Mouse (Mus musculus) MEL (cell line): ENCODE data around the gene Lurap1l. TPM values are rescaled to one million over a fixed set of nuclear protein-coding genes. Genes with fewer than 3 reads are reported as not detected.

Source experiments
- DNase-seq: peaks from one replicate; pipeline ENCODE4 v3.0.0; 2011; ENCODE audit warnings: low read depth, low spot score
- H3K27ac ChIP-seq: 2 replicates; pipeline ENCODE4 v1.5.1; 2012; ENCODE audit warnings: low read depth, mild to moderate bottlenecking, control low read depth, low read length, moderate library complexity; ENCODE audit not compliant: control insufficient read depth
- H3K27me3 ChIP-seq, 2 experiments: fragments of 150-350 bp in 1 of 2; sonication (generic) in 1 of 2; 2 replicates each; pipeline ENCODE4 v1.6.1; 2012; ENCODE audit warnings: low read length in 2 of 2, mild to moderate bottlenecking in 2 of 2, improper control_type of control experiment in 1 of 2, moderate library complexity in 1 of 2; ENCODE audit not compliant: insufficient read depth in 2 of 2, control insufficient read depth in 1 of 2
- H3K36me3 ChIP-seq, 2 experiments: 2 replicates each; pipeline ENCODE4 v1.6.1; 2012 to 2014; ENCODE audit warnings: low read length in 2 of 2, improper control_type of control experiment in 1 of 2, inconsistent platforms in 1 of 2, mild to moderate bottlenecking in 1 of 2; ENCODE audit not compliant: insufficient read depth in 2 of 2, control insufficient read depth in 1 of 2
- H3K4me1 ChIP-seq, 2 experiments: fragments of 150-350 bp in 1 of 2; sonication (generic) in 1 of 2; 2 replicates each; pipeline ENCODE4 v1.6.1; 2012; ENCODE audit warnings: low read length in 2 of 2, improper control_type of control experiment in 1 of 2, mild to moderate bottlenecking in 1 of 2; ENCODE audit not compliant: insufficient read depth in 2 of 2, control insufficient read depth in 1 of 2
- H3K4me3 ChIP-seq, 2 experiments: fragments of 150-350 bp in 1 of 2; sonication (generic) in 1 of 2; 2 replicates each; pipeline ENCODE4 v1.5.1; 2012; ENCODE audit warnings: low read depth in 2 of 2, low read length in 2 of 2, mild to moderate bottlenecking in 2 of 2, moderate library complexity in 2 of 2, control low read depth in 1 of 2, improper control_type of control experiment in 1 of 2; ENCODE audit not compliant: control insufficient read depth in 1 of 2, insufficient read depth in 1 of 2
- H3K79me2 ChIP-seq: 2 replicates; pipeline ENCODE4 v1.6.1; 2012; ENCODE audit warnings: mild to moderate bottlenecking, low read length, moderate library complexity; ENCODE audit not compliant: control insufficient read depth, poor library complexity, insufficient read depth
- H3K9ac ChIP-seq: 2 replicates; pipeline ENCODE4 v1.6.1; 2012; ENCODE audit warnings: low read depth, mild to moderate bottlenecking, control low read depth, low read length, moderate library complexity; ENCODE audit not compliant: control insufficient read depth, poor library complexity, severe bottlenecking
- H3K9me3 ChIP-seq: fragments of 150-350 bp; sonication (generic); replicated peaks from 2 replicates; pipeline ENCODE4 v1.6.1; 2012; ENCODE audit warnings: mild to moderate bottlenecking, low read length, improper control_type of control experiment, moderate library complexity; ENCODE audit not compliant: insufficient read depth
- BHLHE40 ChIP-seq: IDR thresholded peaks from 2 replicates; pipeline ENCODE4 v1.6.1; 2012; ENCODE audit warnings: low read depth, mild to moderate bottlenecking, inconsistent platforms, low read length, improper control_type of control experiment, borderline replicate concordance
- CHD2 ChIP-seq: IDR thresholded peaks from 2 replicates; pipeline ENCODE4 v1.6.1; 2011; ENCODE audit warnings: low read length, improper control_type of control experiment
- CTCF ChIP-seq, 3 experiments: IDR thresholded peaks in 2 of 3; conservative IDR thresholded peaks in 1 of 3; 2 replicates each; pipeline ENCODE4 v1.5.1; 2011 to 2012; ENCODE audit warnings: low read length in 3 of 3, low read depth in 2 of 3, mild to moderate bottlenecking in 2 of 3, improper control_type of control experiment in 1 of 3, inconsistent platforms in 1 of 3, mixed read lengths in 1 of 3, moderate library complexity in 1 of 3; ENCODE audit not compliant: control insufficient read depth in 1 of 3, insufficient read depth in 1 of 3, poor library complexity in 1 of 3, severe bottlenecking in 1 of 3
- E2F4 ChIP-seq: IDR thresholded peaks from 2 replicates; pipeline ENCODE4 v1.6.1; 2011; ENCODE audit warnings: low read depth, low read length, improper control_type of control experiment, borderline replicate concordance
- ELF1 ChIP-seq: IDR thresholded peaks from 2 replicates; pipeline ENCODE4 v1.6.1; 2014; ENCODE audit warnings: low read depth, mild to moderate bottlenecking, inconsistent platforms, low read length, improper control_type of control experiment, moderate library complexity
- ETS1 ChIP-seq: IDR thresholded peaks from 2 replicates; pipeline ENCODE4 v1.6.1; 2012; ENCODE audit warnings: low read depth, mild to moderate bottlenecking, inconsistent platforms, low read length, improper control_type of control experiment, moderate library complexity
- GABPA ChIP-seq: IDR thresholded peaks from 2 replicates; pipeline ENCODE4 v1.6.1; 2012; ENCODE audit warnings: low read depth, mild to moderate bottlenecking, inconsistent platforms, low read length, improper control_type of control experiment, moderate library complexity
- KAT2A ChIP-seq: conservative IDR thresholded peaks from 2 replicates; pipeline ENCODE4 v1.6.1; 2012; ENCODE audit warnings: low read depth, low read length, improper control_type of control experiment, inconsistent platforms
- MAX ChIP-seq: IDR thresholded peaks from 2 replicates; pipeline ENCODE4 v1.6.1; 2011; ENCODE audit warnings: low read length, improper control_type of control experiment
- MXI1 ChIP-seq: IDR thresholded peaks from 2 replicates; pipeline ENCODE4 v1.6.1; 2011; ENCODE audit warnings: mild to moderate bottlenecking, low read depth, low read length, improper control_type of control experiment
- NRF1 ChIP-seq: IDR thresholded peaks from 2 replicates; pipeline ENCODE4 v1.6.1; 2014; ENCODE audit warnings: low read depth, mild to moderate bottlenecking, inconsistent platforms, low read length, improper control_type of control experiment, moderate library complexity; ENCODE audit not compliant: poor library complexity, insufficient read depth, severe bottlenecking
- POLR2AphosphoS2 ChIP-seq: IDR thresholded peaks from 2 replicates; pipeline ENCODE4 v1.6.1; 2011; ENCODE audit warnings: low read length, improper control_type of control experiment
- POLR2AphosphoS5 ChIP-seq: IDR thresholded peaks from 2 replicates; pipeline ENCODE4 v1.6.1; 2012; ENCODE audit warnings: low read depth, borderline replicate concordance, mild to moderate bottlenecking, inconsistent platforms, low read length, moderate library complexity, mixed read lengths
- SMC3 ChIP-seq: IDR thresholded peaks from 2 replicates; pipeline ENCODE4 v1.6.1; 2011; ENCODE audit warnings: low read depth, low read length, improper control_type of control experiment
- TAL1 ChIP-seq: IDR thresholded peaks from 2 replicates; pipeline ENCODE4 v1.6.1; 2012; ENCODE audit warnings: mild to moderate bottlenecking, inconsistent platforms, low read length, moderate library complexity, mixed read lengths
- TBP ChIP-seq: IDR thresholded peaks from 2 replicates; pipeline ENCODE4 v1.8.0; 2011; ENCODE audit warnings: low read depth, low read length, improper control_type of control experiment
- TCF12 ChIP-seq: IDR thresholded peaks from 2 replicates; pipeline ENCODE4 v1.6.1; 2014; ENCODE audit warnings: low read depth, mild to moderate bottlenecking, inconsistent platforms, low read length, improper control_type of control experiment, moderate library complexity
- UBTF ChIP-seq: IDR thresholded peaks from 2 replicates; pipeline ENCODE4 v1.6.1; 2012; ENCODE audit warnings: low read depth, mild to moderate bottlenecking, inconsistent platforms, low read length, improper control_type of control experiment, moderate library complexity, borderline replicate concordance; ENCODE audit not compliant: insufficient read depth
- ZMIZ1 ChIP-seq: IDR thresholded peaks from 2 replicates; pipeline ENCODE4 v1.6.1; 2012; ENCODE audit warnings: low read depth, mild to moderate bottlenecking, inconsistent platforms, low read length, improper control_type of control experiment, moderate library complexity
- ZNF384 ChIP-seq: IDR thresholded peaks from 2 replicates; pipeline ENCODE4 v1.6.1; 2012; ENCODE audit warnings: low read depth, mild to moderate bottlenecking, inconsistent platforms, low read length, improper control_type of control experiment
- polyA plus RNA-seq, 2 experiments: library from polyadenylated mRNA; stranded (reverse) in 1 of 2; unstranded in 1 of 2; fragments of >175 nt in 1 of 2; fragments of >200 nt in 1 of 2; gene quantifications; 2 replicates each; pipeline versions ENCODE4 v1.2.1 to v1.2.4; 2012; ENCODE audit warnings: low replicate concordance in 2 of 2, low read depth in 1 of 2; ENCODE audit not compliant: insufficient read length in 2 of 2, insufficient read depth in 1 of 2, missing spikeins in 1 of 2
- total RNA-seq: library from RNA; depleted of rRNA; stranded (reverse); fragments of 300-350 nt; gene quantifications from 2 replicates; pipeline ENCODE4 v1.2.3, GENCODE M21; 2012; rRNA removed

Gene Lurap1l
- total RNA-seq (not detected in 2 replicates), polyA plus RNA-seq (not detected)

GRCm38 (mm10) chr4:80910481-80910870 is at the start of gene Lurap1l:
Gene Lurap1l, plus strand, starts transcription at chr4:80910646.
- no peak for TF ChIP-seq BHLHE40
- TF ChIP-seq ZMIZ1: no peak
- TF ChIP-seq POLR2AphosphoS2: no peak
- no peak for TF ChIP-seq E2F4
- TF ChIP-seq ELF1: no peak
- no peak for TF ChIP-seq MXI1
- no peak for TF ChIP-seq MAX
- TF ChIP-seq TCF12: no peak
- no peak for TF ChIP-seq CTCF (IDR thresholded peaks at IDR 0.05 in 2 of 3, conservative IDR thresholded peaks at IDR 0.05 in 1 of 3; ENCODE audit: control insufficient read depth in 1 of 3, insufficient read depth in 1 of 3, low read depth in 2 of 3, low read length in 3 of 3, poor library complexity in 1 of 3, severe bottlenecking in 1 of 3)
- no peak for TF ChIP-seq NRF1
- no peak for TF ChIP-seq TBP
- TF ChIP-seq KAT2A: no peak
- no peak for TF ChIP-seq ZNF384
- TF ChIP-seq GABPA: no peak
- TF ChIP-seq TAL1: no peak
- no peak for TF ChIP-seq SMC3
- TF ChIP-seq POLR2AphosphoS5: no peak
- TF ChIP-seq UBTF: no peak
- no peak for DNase-seq

GRCm38 (mm10) chr4:80862962-80863361 is 47.5 kb upstream of the Lurap1l start:
- H3K9me3 ChIP-seq: no peaks in the 10 kb centered on the region
- no peaks in the 10 kb centered on the region for H3K27me3 ChIP-seq
- TF ChIP-seq CHD2: no peak
- TF ChIP-seq POLR2AphosphoS2: no peak
- TF ChIP-seq ETS1: no peak
- TF ChIP-seq, all 39 proteins: peak for 0
- Histone ChIP-seq H3K27ac (no peak overlapping the region), H3K9ac (no peak overlapping the region), H3K4me1 (no peaks in the 10 kb centered on the region), H3K36me3 (no peaks in the 10 kb centered on the region), H3K79me2 (no peaks in the 10 kb centered on the region), H3K4me3 (no peak overlapping the region)
- DNase-seq: no peak

More at GRCm38 (mm10) chr4:80910481-80910870, at the start of gene Lurap1l:
- Histone ChIP-seq H3K9me3 (no peaks in the 10 kb centered on the region), H3K79me2 (no peaks in the 10 kb centered on the region), H3K27ac (no peak within 1 kb of the TSS), H3K9ac (no peak within 1 kb of the TSS), H3K4me1 (no peaks in the 10 kb centered on the region), H3K36me3 (no peaks in the 10 kb centered on the region), H3K4me3 (no peak within 1 kb of the TSS), H3K27me3 (no peaks in the 10 kb centered on the region)
